Mouse (Mus musculus) layer of hippocampus, adult 2 months (tissue): ENCODE data around the gene Sardh. TPM values are rescaled to one million over a fixed set of nuclear protein-coding genes. Genes with fewer than 3 reads are reported as not detected.
A peak's percentile ranks its signal among the peaks of the same experiment; 100 is the strongest.

ENCODE experiments used
- DNase-seq, 2 experiments: peaks; one replicate each; pipeline ENCODE4 v3.0.0; 2022; ENCODE audit warnings: low spot score in 2 of 2
- H3K27ac ChIP-seq: fragments of 200-600 bp; 2 replicates; pipeline ENCODE4 v1.8.1; 2022
- H3K4me3 ChIP-seq: fragments of 200-600 bp; 2 replicates; pipeline ENCODE4 v1.8.1; 2022; ENCODE audit warnings: mild to moderate bottlenecking
- CTCF ChIP-seq: fragments of 200-600 bp; conservative IDR thresholded peaks from 2 replicates; pipeline ENCODE4 v1.8.1; 2022; ENCODE audit warnings: antibody characterized with exemption, mild to moderate bottlenecking, moderate library complexity
- long read RNA-seq, 2 experiments: library from polyadenylated mRNA; stranded (forward); transcript quantifications; one replicate each; pipeline ENCODE4 v2.0.0; 2021; ENCODE audit warnings: borderline mapping rate in 2 of 2
- total RNA-seq, 2 experiments: library from RNA; stranded (reverse); gene quantifications; 2 replicates each; pipeline ENCODE4 v1.2.3; 2021

Sardh gene
- 1 to 10 TPM; 5.3 to 6.3 TPM for total RNA-seq
- long read RNA-seq, experiment 1, full-length matches to known transcripts: 5 of 7 reads
- long read RNA-seq, experiment 1, partial matches to known transcripts: 2 of 7 reads
- long read RNA-seq, experiment 1, other reads (novel, unspliced or antisense): 0 of 7 reads
- long read RNA-seq, experiment 2, full-length matches to known transcripts: 2 of 5 reads
- long read RNA-seq, experiment 2, partial matches to known transcripts: 1 of 5 reads
- long read RNA-seq, experiment 2, other reads (novel, unspliced or antisense): 2 of 5 reads

GRCm38 (mm10) chr2:27248211-27248610 lies at the start of gene Sardh:
Sardh (minus strand) TSS chr2:27248337.
- DNase-seq: no peak
- TF ChIP-seq CTCF: no peak
- peak within 1 kb of the TSS; percentile 53; the same call in 1 of the 2 replicates for H3K27ac ChIP-seq
- no peak within 1 kb of the TSS; the same call in 1 of the 2 replicates for H3K4me3 ChIP-seq

- no peak for DNase-seq
- H3K4me3 ChIP-seq: no peak overlapping the region
- no peak overlapping the region for H3K27ac ChIP-seq
- no peak for TF ChIP-seq CTCF
Measured at GRCm38 (mm10) chr2:27296656-27297406, 48.7 kb upstream of the Sardh start.

DNA sequence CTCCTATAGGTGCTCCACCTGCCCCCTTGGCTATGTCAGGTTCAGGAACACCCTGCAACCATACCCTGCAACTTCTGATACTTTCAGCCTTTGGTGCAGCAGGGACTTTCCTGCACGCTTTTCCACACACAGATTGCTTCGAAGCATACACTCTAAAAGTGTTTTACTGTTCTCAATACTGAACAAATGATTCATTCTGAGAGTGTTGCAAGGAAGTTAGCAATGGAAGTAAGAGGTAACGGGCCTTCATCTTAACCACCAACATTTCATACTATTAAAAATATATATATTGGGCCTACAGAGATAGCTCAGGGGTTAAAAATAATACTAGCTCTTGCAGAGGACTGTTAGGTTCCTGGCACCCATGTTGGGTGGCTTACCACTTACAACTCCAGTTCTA lies 46.6 kb upstream of the Sardh start:
- no peak for DNase-seq
- no peak for TF ChIP-seq CTCF
- H3K4me3 ChIP-seq: no peak overlapping the region
- no peak overlapping the region for H3K27ac ChIP-seq

- Histone ChIP-seq H3K27ac (0 out of 2 replicates have a peak overlapping the region, but pooled peaks have one; percentile 0), H3K4me3 (no peak overlapping the region)
- DNase-seq: peak; percentile 63 to 89
- peak; percentile 94 for TF ChIP-seq CTCF
Measured at GRCm38 (mm10) chr2:27289019-27289418, 40.9 kb upstream of the Sardh start.

DNA sequence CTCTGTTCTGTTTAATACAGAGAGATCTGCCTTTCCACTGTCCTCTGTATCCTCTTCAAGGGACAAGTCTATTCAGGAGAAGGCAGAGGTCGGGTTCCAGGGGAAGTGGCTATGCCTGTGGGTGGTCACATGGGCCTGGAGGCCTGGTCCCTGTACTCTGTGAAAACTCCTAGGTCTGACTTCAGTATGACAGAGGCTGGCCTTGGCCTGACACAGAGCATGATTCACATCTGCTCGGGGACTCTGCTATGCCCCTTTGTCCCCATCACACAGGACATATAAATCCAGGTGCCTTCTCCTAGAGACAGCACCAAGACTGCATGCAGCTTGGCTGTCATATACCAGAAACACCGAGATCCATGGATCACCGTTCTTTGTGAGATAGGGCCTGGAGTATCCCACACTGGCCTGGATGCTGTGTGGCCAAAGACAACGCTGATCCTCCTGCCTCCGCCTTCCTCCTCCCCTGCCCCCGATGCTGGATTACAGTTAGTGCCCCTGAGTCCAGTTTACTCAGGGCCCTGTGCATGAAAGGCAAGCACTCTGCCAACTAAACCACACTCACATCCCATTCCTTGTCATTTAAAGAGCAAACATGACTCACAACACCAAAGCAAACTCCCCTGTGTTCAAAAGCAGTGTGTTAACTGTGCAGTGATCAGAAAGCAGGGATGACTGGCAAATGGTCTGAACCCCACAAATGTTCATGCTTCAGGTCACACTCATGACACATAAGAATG lies 39.0 kb upstream of the Sardh start:
- no peak for DNase-seq
- Histone ChIP-seq H3K4me3 (no peak overlapping the region), H3K27ac (no peak overlapping the region)
- TF ChIP-seq CTCF: no peak

DNA sequence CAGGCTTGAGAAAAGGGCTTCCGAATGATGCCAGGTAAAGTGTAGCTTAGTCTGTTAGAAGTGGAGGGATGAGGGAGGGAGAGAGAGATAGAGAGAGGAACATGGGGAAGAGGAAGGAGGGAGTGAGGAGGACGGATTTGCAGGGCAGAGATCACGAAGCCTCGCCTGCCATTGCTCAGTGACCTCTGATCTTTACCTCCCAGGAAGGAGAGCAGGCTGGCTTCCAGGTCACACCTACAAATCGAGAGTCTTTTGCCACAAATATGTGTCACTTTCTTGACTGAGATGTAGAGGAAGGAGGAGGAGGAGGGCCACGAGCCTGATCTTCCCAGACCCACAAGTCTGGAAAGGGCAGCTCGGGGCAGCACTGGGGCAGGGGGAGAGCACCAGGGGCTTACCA lies 36.3 kb upstream of the Sardh start:
- no peak for TF ChIP-seq CTCF
- H3K4me3 ChIP-seq: no peak overlapping the region
- no peak for DNase-seq
- H3K27ac ChIP-seq: no peak overlapping the region

DNA sequence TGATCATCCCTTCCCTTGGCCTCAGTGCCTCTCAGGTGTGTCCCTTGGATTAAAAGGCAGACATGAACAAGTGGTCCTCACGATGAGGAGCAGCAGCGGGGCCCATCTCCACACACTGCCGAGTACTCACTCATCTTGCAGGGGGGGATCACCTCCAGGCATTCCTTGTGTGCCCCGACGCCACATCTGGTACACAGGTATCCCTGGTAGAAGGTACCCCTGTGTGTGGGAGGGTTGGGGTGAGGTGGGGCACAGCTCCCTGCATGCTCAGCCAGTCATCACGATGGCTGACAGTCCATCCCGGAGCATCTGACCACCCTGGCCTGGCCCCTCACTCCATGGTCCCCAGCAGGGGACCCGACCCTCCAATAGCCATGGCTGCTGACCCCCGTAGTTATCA lies 33.6 kb upstream of the Sardh start:
- Histone ChIP-seq H3K27ac (no peak overlapping the region), H3K4me3 (no peak overlapping the region)
- no peak for TF ChIP-seq CTCF
- DNase-seq: no peak

GRCm38 (mm10) chr2:27280920-27281611 lies 32.9 kb upstream of the Sardh start:
- Histone ChIP-seq H3K27ac (no peak overlapping the region), H3K4me3 (no peak overlapping the region)
- peak; percentile 95 for TF ChIP-seq CTCF
- peak; percentile 24 to 85 for DNase-seq

- no peak for TF ChIP-seq CTCF
Measured at GRCm38 (mm10) chr2:27278859-27279258, 30.7 kb upstream of the Sardh start.

DNA sequence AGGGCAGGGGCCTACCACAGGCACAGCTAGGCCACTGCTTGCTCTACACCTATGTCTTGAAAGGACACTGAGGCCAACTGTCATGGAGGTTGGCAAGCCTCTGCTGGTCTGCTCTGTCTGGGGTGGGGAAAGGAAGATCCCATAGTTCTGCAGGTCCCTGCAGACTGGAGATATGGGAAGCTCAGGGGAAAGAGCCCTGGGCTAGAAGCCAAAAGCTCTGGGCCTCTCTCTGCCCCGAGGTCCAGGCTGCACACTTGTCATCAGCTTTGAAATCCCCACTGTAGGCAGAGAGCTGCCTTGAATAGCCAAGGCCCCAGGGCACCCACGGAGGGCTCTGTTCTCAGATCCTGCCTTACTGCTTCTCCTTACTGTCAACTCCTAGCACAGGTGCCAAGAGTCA lies 20.2 kb upstream of the Sardh start:
- DNase-seq: no peak
- Histone ChIP-seq H3K27ac (no peak overlapping the region), H3K4me3 (no peak overlapping the region)
- TF ChIP-seq CTCF: no peak

More at GRCm38 (mm10) chr2:27278859-27279258, 30.7 kb upstream of the Sardh start:
- DNase-seq: no peak
- Histone ChIP-seq H3K4me3 (no peak overlapping the region), H3K27ac (no peak overlapping the region)

GRCm38 (mm10) chr2:27265819-27266218 lies 17.7 kb upstream of the Sardh start:
- H3K27ac ChIP-seq: no peak overlapping the region
- H3K4me3 ChIP-seq: no peak overlapping the region
- no peak for DNase-seq
- no peak for TF ChIP-seq CTCF

- no peak overlapping the region for H3K27ac ChIP-seq
- no peak overlapping the region for H3K4me3 ChIP-seq
- no peak for DNase-seq
- no peak for TF ChIP-seq CTCF
Measured at GRCm38 (mm10) chr2:27262984-27263383, 14.8 kb upstream of the Sardh start.
